Mouse (Mus musculus): ENCODE measurements around the gene Fxyd5. TPM values are rescaled to one million over a fixed set of nuclear protein-coding genes. Genes with fewer than 3 reads are reported as not detected.

Fxyd5 gene
- polyA plus RNA-seq, 1 experiment from 2014 or later, result 37.3 TPM

DNA sequence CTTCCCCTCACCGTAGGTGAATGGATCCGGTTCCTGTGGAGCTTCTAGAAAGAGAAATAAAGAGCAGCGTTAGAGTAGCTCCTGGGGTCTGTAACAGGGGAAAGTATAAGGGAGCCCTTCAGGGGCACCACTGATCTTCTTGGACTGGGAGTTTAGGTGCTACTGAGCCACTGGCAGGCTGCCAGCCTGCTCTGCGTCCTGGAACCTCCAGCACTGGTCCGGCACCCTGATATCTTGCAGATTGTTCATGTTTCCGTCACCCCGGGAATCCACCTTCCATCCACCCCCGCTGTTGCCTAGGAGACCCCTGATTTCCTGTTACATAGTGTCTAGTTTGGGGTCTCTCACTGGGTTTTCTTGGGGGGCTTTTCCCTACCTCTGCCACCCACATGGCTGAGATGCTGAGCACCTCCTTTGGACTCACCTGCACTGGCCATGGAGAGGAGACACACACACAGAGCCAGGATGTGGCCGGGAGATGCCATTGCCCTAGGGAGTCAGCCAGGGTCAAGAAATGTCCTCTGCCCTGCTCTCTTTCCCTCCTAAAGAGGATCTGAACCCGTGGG, 11.7 kb upstream of the Fxyd5 start:
- no peak for ATAC-seq (ENCODE audit: insufficient number of reproducible peaks, low FRiP score)
- Histone ChIP-seq H3K27ac (ENCODE audit: poor library complexity, severe bottlenecking) (peak overlapping the region; percentile 96), H3K27me3 (replicated peaks) (peaks cover 35% of the 10 kb centered on the region), H3K9me3 (replicated peaks) (no peaks in the 10 kb centered on the region), H3K9ac (peak overlapping the region; percentile 71), H3K4me3 (peak overlapping the region; percentile 42), H3K4me1 (replicated peaks) (peaks cover 68% of the 10 kb centered on the region), H3K4me2 (peak overlapping the region; percentile 75), H3K36me3 (no peaks in the 10 kb centered on the region)
- 15% methylated on average over 10 of the region's 10 CpGs for WGBS

DNA sequence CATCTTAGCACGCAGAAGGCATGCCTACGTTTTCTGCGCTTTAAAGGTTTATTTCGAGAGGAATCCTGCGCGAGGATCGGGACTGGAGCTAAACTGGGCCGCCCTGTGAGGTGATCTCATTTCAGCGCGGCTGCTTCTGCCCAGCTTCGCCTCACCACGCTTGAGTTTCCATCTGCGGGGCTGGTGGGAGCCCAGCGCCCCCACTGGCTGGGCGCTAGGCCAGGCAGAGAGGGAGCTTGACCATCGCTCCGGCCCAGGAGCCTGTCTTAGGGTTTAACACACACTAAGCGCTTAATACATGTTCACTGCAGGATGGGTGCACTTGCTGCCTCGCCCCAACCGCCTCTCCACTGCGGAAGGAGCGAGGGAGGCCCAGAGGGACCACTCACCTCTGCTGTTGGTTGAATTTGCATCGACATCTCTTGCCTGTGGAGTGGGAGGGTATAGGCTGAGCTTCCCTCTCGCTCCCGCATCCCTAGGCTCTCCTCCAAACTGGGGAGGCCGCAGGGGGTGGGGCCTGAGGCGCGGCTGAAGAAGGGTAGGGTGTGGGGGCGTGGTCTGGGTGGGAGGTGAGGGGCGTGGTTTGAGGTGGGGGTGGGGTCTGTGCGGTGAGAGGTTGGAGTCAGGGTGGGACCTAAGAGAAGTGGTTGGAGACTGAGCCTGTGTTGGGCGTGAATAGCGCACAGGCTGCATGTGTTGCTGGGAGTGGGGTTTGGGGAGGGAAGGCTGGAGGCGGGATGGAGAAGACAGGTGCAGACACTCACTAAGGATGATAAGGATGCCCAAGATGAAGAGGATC, 10.6 kb upstream of the Fxyd5 start:
- WGBS, result 2% methylated on average over 34 of the region's 34 CpGs
- Histone ChIP-seq H3K27me3 (replicated peaks) (peaks cover 43% of the 10 kb centered on the region), H3K9me3 (replicated peaks) (no peaks in the 10 kb centered on the region), H3K4me3 (peak overlapping the region; percentile 42), H3K4me2 (peak overlapping the region; percentile 75), H3K27ac (ENCODE audit: poor library complexity, severe bottlenecking) (0 out of 2 replicates have a peak overlapping the region, but pooled peaks have one; percentile 96), H3K36me3 (no peaks in the 10 kb centered on the region), H3K9ac (peak overlapping the region; percentile 71), H3K4me1 (replicated peaks) (peaks cover 68% of the 10 kb centered on the region)
- ATAC-seq (ENCODE audit: insufficient number of reproducible peaks, low FRiP score), result peak; percentile 33

DNA sequence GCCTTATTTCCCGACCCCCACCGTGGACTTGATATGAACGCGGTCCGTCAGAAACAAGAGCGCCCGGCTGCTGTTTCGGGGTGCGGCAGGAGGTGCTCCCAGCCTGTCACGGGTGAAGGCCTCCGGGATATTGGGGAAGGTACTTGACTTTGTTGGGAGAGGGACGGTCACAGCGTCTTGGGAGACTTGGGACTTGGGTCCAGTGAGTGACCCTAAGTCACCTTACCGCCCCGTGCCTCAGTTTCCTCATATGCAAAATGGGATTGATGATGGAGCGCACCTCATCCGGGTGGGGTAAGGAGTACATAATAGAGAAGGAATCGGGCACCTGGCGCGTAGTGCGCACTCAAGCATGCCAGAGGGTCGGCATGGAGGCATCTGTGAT, 10.0 kb upstream of the Fxyd5 start:
- no peaks in the 10 kb centered on the region for H3K9me3 ChIP-seq (replicated peaks)
- no peaks in the 10 kb centered on the region for H3K36me3 ChIP-seq
- H3K9ac ChIP-seq, result peak overlapping the region; percentile 58
- no peak overlapping the region for H3K27ac ChIP-seq (ENCODE audit: poor library complexity, severe bottlenecking)
- ATAC-seq (ENCODE audit: insufficient number of reproducible peaks, low FRiP score), result no peak
- peaks cover 48% of the 10 kb centered on the region for H3K27me3 ChIP-seq (replicated peaks)
- peak overlapping the region; percentile 42 for H3K4me3 ChIP-seq
- WGBS, result 7% methylated on average over 22 of the region's 22 CpGs
- peaks cover 68% of the 10 kb centered on the region for H3K4me1 ChIP-seq (replicated peaks)
- H3K4me2 ChIP-seq, result peak overlapping the region; percentile 75

DNA sequence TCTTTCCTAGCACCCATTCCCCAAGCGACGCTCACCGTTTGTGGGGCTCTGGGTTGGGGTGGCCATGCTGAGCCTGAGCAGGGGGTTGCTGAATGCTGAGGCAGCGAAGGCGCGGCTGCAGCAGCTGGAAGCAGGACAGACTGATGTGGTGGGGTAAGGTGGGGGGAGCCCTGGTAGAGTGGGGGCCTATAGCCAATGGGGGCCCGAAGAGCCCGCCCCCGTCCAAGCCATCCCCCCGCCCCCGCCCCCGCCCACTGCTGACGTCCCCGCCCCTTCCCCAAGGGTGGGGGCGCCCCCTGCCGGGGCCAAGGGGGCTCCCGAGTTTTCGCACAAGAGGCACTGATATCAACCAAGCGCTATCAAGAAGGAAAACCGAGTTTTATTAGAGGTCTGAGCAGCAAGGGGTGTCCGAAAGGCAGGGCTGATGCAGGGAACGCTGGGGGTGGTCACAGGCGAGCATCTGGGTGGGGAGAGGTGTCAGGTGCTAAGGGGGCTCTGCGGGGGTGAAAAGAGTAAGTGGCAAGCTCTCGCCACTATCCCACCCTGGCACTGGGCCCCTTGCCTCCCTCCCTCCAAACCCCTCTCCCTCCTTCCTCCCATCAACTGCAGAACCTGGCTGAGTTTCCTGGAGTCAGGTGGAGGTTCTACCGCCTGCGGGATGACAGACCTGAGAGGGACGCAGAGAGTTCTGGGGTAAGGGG, 9.2 kb upstream of the Fxyd5 start, which contains the start of gene Fxyd7:
Gene Fxyd7 (minus strand): TSS at position 147 of the 701 bp plus-strand sequence.
- peak within 1 kb of the TSS; percentile 58 for H3K9ac ChIP-seq
- peaks cover 53% of the 10 kb centered on the region for H3K27me3 ChIP-seq (replicated peaks)

DNA sequence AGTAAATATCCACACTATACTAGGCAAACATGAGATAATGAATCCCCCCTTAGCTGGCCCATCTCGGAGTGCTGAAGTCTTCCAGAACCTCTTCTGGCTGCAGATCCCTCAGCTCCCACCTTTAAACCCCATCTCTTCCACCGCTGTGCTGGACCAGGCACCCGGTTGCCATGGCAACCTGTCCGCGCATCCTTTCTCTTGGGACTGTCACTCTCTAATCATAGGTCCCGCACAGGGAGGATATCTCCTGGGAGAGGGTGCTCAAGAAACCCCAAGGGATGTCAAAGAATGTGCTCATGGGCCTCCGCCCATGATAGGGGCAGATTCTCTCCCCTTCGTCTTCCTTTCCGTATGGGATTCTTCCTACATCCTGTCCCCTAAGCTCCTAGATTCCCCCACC, 8.6 kb upstream of the Fxyd5 start:
- 0 out of 2 replicates have a peak overlapping the region, but pooled peaks have one; percentile 58 for H3K9ac ChIP-seq

More for the DNA sequence above, 9.2 kb upstream of the Fxyd5 start, which contains the start of gene Fxyd7:
- Histone ChIP-seq H3K4me1 (replicated peaks) (peaks cover 68% of the 10 kb centered on the region), H3K36me3 (no peaks in the 10 kb centered on the region), H3K4me2 (peak within 1 kb of the TSS; percentile 75), H3K27ac (ENCODE audit: poor library complexity, severe bottlenecking) (no peak within 1 kb of the TSS), H3K9me3 (replicated peaks) (no peaks in the 10 kb centered on the region), H3K4me3 (peak within 1 kb of the TSS; percentile 42)
- no peak for ATAC-seq (ENCODE audit: insufficient number of reproducible peaks, low FRiP score)
- 3% methylated on average over 27 of the region's 28 CpGs for WGBS

DNA sequence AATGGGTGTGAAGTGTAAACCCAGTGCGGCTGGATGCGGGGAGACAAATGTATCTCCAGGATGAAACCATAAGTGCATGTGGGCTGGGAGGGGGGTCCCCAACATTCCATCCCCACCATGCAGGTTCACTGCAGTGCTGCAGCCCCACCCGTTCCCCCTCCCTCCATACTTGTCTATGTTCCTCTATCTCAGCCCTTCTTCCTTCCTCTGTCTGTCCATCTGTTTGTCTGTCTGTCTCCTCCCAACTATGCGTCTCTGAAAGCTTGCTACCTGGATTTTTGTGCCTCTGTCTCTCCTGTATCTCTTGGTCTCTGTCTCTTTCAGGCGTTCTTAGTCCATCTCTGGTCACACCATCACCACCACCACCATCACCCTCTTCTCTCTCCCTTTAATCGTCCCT, 8.2 kb upstream of the Fxyd5 start:
- Histone ChIP-seq H3K4me2 (peak overlapping the region; percentile 53; the same call in 1 of the 2 replicates), H3K27ac (ENCODE audit: poor library complexity, severe bottlenecking) (no peak overlapping the region), H3K27me3 (replicated peaks) (peaks cover 55% of the 10 kb centered on the region), H3K4me1 (replicated peaks) (peaks cover 62% of the 10 kb centered on the region), H3K9ac (no peak overlapping the region), H3K4me3 (no peak overlapping the region), H3K9me3 (replicated peaks) (no peaks in the 10 kb centered on the region), H3K36me3 (no peaks in the 10 kb centered on the region)
- WGBS, result 10% methylated on average over 6 of the region's 6 CpGs
- ATAC-seq (ENCODE audit: insufficient number of reproducible peaks, low FRiP score), result no peak

More for the DNA sequence above, 8.6 kb upstream of the Fxyd5 start:
- Histone ChIP-seq H3K4me1 (replicated peaks) (peaks cover 65% of the 10 kb centered on the region), H3K9me3 (replicated peaks) (no peaks in the 10 kb centered on the region), H3K27ac (ENCODE audit: poor library complexity, severe bottlenecking) (no peak overlapping the region), H3K4me2 (peak overlapping the region; percentile 75), H3K27me3 (replicated peaks) (peaks cover 53% of the 10 kb centered on the region), H3K36me3 (no peaks in the 10 kb centered on the region), H3K4me3 (peak overlapping the region; percentile 42)
- ATAC-seq (ENCODE audit: insufficient number of reproducible peaks, low FRiP score), result no peak
- WGBS, result 6% methylated on average over 9 of the region's 9 CpGs

DNA sequence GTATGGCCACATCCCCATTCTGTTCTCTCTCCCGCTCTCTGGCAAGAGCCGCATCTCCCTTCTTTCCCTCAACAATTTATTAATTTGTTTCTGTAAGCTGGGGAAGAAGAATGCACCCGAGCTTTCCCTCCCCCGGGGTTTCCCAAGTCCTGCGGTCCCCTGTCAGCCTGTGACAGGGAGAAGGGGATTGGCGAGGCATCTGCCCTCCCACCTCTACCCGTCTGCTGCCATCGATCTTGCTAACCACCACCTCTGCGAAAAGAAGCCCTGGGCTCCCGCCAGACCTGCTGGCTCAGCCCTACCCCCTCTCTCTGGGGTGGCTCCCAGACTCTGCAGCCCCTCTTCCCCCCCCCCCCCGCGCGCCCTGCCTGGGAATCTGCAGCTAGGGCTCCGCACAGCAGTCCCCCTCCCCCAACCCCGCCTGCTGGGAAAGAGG, 7.6 kb upstream of the Fxyd5 start:
- no peak overlapping the region for H3K9ac ChIP-seq
- no peaks in the 10 kb centered on the region for H3K36me3 ChIP-seq
- no peaks in the 10 kb centered on the region for H3K9me3 ChIP-seq (replicated peaks)
- H3K27me3 ChIP-seq (replicated peaks), result peaks cover 61% of the 10 kb centered on the region
- ATAC-seq (ENCODE audit: insufficient number of reproducible peaks, low FRiP score), result peak; percentile 9; the same call in 1 of the 2 replicates
- H3K4me3 ChIP-seq, result peak overlapping the region; percentile 20; the same call in 1 of the 2 replicates
- WGBS, result 5% methylated on average over 11 of the region's 15 CpGs
- H3K4me2 ChIP-seq, result peak overlapping the region; percentile 53
- H3K4me1 ChIP-seq (replicated peaks), result peaks cover 56% of the 10 kb centered on the region
- H3K27ac ChIP-seq (ENCODE audit: poor library complexity, severe bottlenecking), result no peak overlapping the region

DNA sequence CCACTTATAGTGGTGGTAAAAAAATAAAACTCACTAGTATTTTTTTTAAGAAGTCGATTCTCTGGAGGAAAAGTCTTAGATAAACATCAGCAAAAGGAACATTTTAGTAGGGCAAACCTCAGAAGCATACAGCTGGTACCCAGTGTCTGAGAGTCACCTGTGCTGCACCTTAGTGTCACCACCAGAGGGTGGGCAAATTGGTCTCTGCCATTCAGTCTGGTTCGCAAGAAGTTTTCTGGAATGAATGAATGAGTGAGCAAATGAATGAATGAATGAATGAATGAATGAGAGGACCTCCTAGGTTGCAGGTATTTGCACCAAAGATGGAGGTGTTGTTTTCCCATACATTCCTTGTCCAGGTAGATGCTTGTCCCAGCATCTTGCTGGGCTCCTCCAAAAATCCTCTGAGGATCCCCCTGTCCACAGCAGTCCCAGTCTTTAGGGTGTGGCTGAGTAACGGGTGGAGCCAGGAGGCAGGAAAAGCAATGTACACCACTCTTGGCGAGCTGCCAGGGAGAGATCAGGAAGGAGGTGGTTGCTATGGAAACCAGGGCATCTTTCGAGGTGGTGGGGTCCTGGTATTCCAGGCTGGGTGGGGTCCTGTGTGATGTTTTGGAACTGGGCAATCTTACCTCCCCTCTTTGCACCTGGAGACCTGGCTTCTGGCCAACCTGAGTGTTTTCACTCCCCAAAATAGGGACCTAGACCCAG, 7.0 kb upstream of the Fxyd5 start:
- ATAC-seq (ENCODE audit: insufficient number of reproducible peaks, low FRiP score), result no peak
- no peaks in the 10 kb centered on the region for H3K9me3 ChIP-seq (replicated peaks)
- H3K4me2 ChIP-seq, result no peak overlapping the region
- WGBS, result 29% methylated on average over 5 of the region's 5 CpGs
- H3K4me3 ChIP-seq, result no peak overlapping the region
- no peak overlapping the region for H3K9ac ChIP-seq
- H3K27ac ChIP-seq (ENCODE audit: poor library complexity, severe bottlenecking), result no peak overlapping the region
- no peaks in the 10 kb centered on the region for H3K36me3 ChIP-seq
- peaks cover 50% of the 10 kb centered on the region for H3K4me1 ChIP-seq (replicated peaks)
- peaks cover 67% of the 10 kb centered on the region for H3K27me3 ChIP-seq (replicated peaks)

DNA sequence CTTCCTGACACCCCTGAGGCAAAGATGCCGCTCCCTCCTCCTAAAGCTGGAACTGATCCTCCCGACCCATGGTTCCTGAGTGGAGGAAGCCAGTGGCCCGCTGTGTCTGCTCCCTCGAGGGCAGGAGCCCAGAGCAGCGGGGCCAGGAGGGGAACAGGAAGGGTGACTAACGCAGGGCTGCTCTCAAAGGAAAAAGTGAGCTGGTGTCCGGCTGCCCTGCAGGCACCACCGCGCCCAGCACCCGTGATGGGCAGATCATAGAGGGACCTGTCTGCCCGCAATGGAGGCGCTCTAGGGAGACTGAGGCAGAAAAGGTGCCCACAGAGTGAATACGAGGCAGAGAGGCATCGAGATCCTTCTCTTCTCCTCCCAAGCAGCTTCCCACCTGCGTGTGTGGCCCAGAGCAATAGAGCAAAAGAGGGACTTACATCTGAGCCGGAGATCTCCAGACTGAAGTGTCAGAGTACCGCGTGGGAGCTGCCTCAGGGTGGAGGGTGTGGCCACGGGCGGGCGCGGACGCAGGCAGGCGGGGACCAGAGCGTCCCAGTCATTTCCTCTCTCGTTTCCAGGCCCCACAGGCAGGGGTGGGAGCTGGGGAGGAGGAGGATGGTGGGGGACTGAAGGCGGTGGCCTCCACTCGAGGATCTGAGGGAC, 492 bp downstream of the Fxyd5 start:
- WGBS, result 3% methylated on average over 28 of the region's 28 CpGs
- Histone ChIP-seq H3K4me3 (peak overlapping the region; percentile 42), H3K4me2 (peak overlapping the region; percentile 61), H3K36me3 (no peaks in the 10 kb centered on the region; the same call in 1 of the 2 replicates), H3K27me3 (replicated peaks) (peaks cover 62% of the 10 kb centered on the region), H3K9ac (peak overlapping the region; percentile 50), H3K4me1 (replicated peaks) (peaks cover 5% of the 10 kb centered on the region; the same call in 1 of the 2 replicates), H3K27ac (ENCODE audit: poor library complexity, severe bottlenecking) (peak overlapping the region; percentile 23; the same call in 1 of the 2 replicates), H3K9me3 (replicated peaks) (no peaks in the 10 kb centered on the region; the same call in 1 of the 2 replicates)
- ATAC-seq (ENCODE audit: insufficient number of reproducible peaks, low FRiP score), result peak; percentile 60

DNA sequence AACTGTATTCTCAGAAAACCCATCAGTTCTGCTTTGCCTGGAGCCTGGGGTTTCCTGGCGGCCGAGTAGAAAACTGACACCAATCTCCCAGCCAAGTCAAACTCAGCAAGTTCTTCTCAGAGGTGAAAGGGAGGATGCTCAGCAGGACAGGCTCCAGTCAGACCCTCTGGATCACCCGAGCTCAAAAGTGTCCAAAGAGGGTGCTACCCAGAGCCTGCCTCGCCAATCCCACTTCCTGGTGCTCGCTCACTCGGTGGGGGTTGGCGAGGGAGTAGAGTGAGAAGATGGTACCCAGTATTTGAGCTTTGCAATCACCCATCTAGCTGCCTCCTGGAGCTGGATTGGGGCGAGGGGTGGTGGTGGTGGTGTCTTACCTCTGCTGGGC, 1.3 kb downstream of the Fxyd5 start:
- no peak for ATAC-seq (ENCODE audit: insufficient number of reproducible peaks, low FRiP score)
- H3K27ac ChIP-seq (ENCODE audit: poor library complexity, severe bottlenecking), result no peak overlapping the region
- H3K36me3 ChIP-seq, result no peaks in the 10 kb centered on the region; the same call in 1 of the 2 replicates
- 30% methylated on average over 8 of the region's 8 CpGs for WGBS
- H3K9ac ChIP-seq, result no peak overlapping the region
- peak overlapping the region; percentile 42; the same call in 1 of the 2 replicates for H3K4me3 ChIP-seq
- H3K9me3 ChIP-seq (replicated peaks), result no peaks in the 10 kb centered on the region; the same call in 1 of the 2 replicates
- H3K4me1 ChIP-seq (replicated peaks), result peaks cover 5% of the 10 kb centered on the region; the same call in 1 of the 2 replicates
- H3K27me3 ChIP-seq (replicated peaks), result peaks cover 61% of the 10 kb centered on the region
- peak overlapping the region; percentile 61 for H3K4me2 ChIP-seq

All from heart, embryonic 12.5 days (tissue).